Mouse (Mus musculus) erythroblast, embryonic 14.5 days (primary cell): ENCODE data around the gene Arsg.

Source experiments
- GATA1 ChIP-seq: IDR thresholded peaks from 2 replicates; pipeline ENCODE4 v1.6.1; 2012; ENCODE audit warnings: low read length, inconsistent platforms, mixed read lengths
- TAL1 ChIP-seq: IDR thresholded peaks from 3 replicates; pipeline ENCODE4 v1.6.1; 2012; ENCODE audit warnings: low read length, inconsistent platforms, mixed read lengths

DNA sequence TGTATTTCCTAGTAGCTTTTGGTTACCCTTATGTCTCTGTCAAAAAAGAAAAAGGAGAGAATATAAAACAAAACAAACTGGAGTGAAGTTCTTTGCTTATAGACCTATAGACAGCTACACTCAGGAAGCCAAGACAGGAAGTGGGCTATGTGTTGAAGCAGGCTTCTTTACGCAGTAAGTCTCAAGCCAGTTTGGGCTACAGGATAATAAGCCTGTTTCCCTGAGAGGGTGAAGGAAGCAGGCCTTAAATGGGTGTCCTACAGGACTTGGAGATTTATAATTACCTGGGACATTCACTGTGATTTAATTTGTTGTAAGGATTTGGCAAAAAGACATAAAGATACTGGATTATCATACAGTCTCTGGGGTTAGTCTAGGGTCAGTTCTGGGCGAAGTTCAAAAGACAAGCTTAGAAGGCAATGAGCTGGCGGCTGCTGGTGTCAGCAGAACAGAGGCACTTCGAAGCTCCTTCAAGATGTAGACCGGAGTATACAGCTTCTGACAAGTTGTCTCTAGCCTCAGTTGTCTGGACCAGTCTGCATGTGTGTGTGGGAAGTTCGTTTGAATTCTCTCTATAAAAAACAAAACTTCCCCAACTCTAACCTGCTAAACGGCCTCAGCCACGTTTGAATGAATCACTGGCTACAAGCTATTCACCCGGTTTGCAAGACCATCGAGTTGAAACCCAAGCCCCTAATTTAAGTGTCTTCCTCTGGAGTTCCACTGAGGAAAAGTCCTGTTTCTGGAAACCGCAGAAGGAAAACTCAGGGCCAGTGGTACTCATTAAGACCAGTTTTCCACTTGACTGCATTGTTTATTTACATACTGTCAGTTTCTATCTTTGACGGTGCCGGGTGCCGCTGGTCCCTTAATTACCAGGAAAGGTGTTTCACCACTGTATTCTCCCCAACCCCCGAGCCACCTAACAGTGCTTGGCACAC is 2.0 kb upstream of the Arsg start:
- TF ChIP-seq GATA1: no peak
- no peak for TF ChIP-seq TAL1
